Mouse (Mus musculus) intestine, postnatal 0 days (tissue): ENCODE measurements at regions not wholly inside any gene's neighbourhood (a gene's known extent, or its start where the extent isn't known, plus 50 kb on each side); places are given as distances from the start of the nearest gene placed in this dataset.

Experiments used
- ATAC-seq: fragments of 200-750 bp; cut with Nextera tagmentation; 2 replicates; pipeline ENCODE4 v1.8.0; 2017; ENCODE audit warnings: mild to moderate bottlenecking, moderate TSS enrichment, moderate library complexity
- H3K27ac ChIP-seq: fragments of 300-500 bp; sonication (generic); 2 replicates; pipeline ENCODE4 v1.5.1; 2014; ENCODE audit warnings: mild to moderate bottlenecking, low read depth, low read length, moderate library complexity
- H3K27me3 ChIP-seq: fragments of 300-500 bp; sonication (generic); replicated peaks from 2 replicates; pipeline ENCODE4 v1.6.1; 2014; ENCODE audit warnings: low read length, mixed read lengths; ENCODE audit not compliant: control insufficient read depth, insufficient read depth
- H3K36me3 ChIP-seq: fragments of 300-500 bp; sonication (generic); 2 replicates; pipeline ENCODE4 v1.6.1; 2014; ENCODE audit warnings: mild to moderate bottlenecking, moderate library complexity; ENCODE audit not compliant: control insufficient read depth, insufficient read depth
- H3K4me1 ChIP-seq: fragments of 300-500 bp; sonication (generic); replicated peaks from 2 replicates; pipeline ENCODE4 v1.6.1; 2014; ENCODE audit warnings: antibody characterized with exemption, low read length, mixed read lengths; ENCODE audit not compliant: control insufficient read depth, insufficient read depth
- H3K4me2 ChIP-seq: fragments of 300-500 bp; sonication (generic); replicated peaks from 2 replicates; pipeline ENCODE4 v1.6.1; 2014; ENCODE audit warnings: low read depth, mild to moderate bottlenecking, moderate library complexity
- H3K4me3 ChIP-seq: fragments of 300-500 bp; sonication (generic); 2 replicates; pipeline ENCODE4 v1.5.1; 2014; ENCODE audit warnings: low read depth, low read length
- H3K9ac ChIP-seq: fragments of 300-500 bp; sonication (generic); 2 replicates; pipeline ENCODE4 v1.6.1; 2014; ENCODE audit warnings: mild to moderate bottlenecking, low read depth, low read length
- H3K9me3 ChIP-seq: fragments of 300-500 bp; sonication (generic); 2 replicates; pipeline ENCODE4 v1.6.1; 2016; ENCODE audit warnings: mixed run types; ENCODE audit not compliant: control insufficient read depth
- CTCF ChIP-seq: sonication (generic); IDR thresholded peaks from 2 replicates; pipeline ENCODE4 v1.5.1; 2016; ENCODE audit warnings: low read depth, mild to moderate bottlenecking, control low read depth, antibody characterized with exemption, moderate library complexity
- WGBS: fragments of 180-500 bp; shearing (Covaris S2); extraction: QIAGEN DNeasy Blood & Tissue Kit; methylation state at CpG from one replicate; pipeline ENCODE4 v1.1.7; 2014; 5-methylcytosine and 5-hydroxymethylcytosine counted together

GRCm38 (mm10) chr17:80834176-80834517 lies 105.9 kb upstream of the Map4k3 start:
- no peak for TF ChIP-seq CTCF
- H3K27ac ChIP-seq: no peak overlapping the region
- H3K36me3 ChIP-seq: no peaks in the 10 kb centered on the region
- no peaks in the 10 kb centered on the region; the same call in 1 of the 2 replicates for H3K4me1 ChIP-seq
- 23% methylated on average over 5 of the region's 5 CpGs for WGBS
- no peaks in the 10 kb centered on the region for H3K27me3 ChIP-seq
- no peak overlapping the region for H3K9ac ChIP-seq
- peak overlapping the region; percentile 41 for H3K4me2 ChIP-seq
- H3K9me3 ChIP-seq: no peaks in the 10 kb centered on the region
- no peak overlapping the region for H3K4me3 ChIP-seq
- no peak for ATAC-seq

GRCm38 (mm10) chr17:80833355-80834175 lies 105.3 kb upstream of the Map4k3 start:
- H3K36me3 ChIP-seq: no peaks in the 10 kb centered on the region
- no peaks in the 10 kb centered on the region for H3K9me3 ChIP-seq
- H3K4me3 ChIP-seq: no peak overlapping the region
- H3K4me1 ChIP-seq: no peaks in the 10 kb centered on the region; the same call in 1 of the 2 replicates
- H3K27me3 ChIP-seq: no peaks in the 10 kb centered on the region
- H3K9ac ChIP-seq: no peak overlapping the region
- ATAC-seq: peak; percentile 78
- H3K27ac ChIP-seq: no peak overlapping the region
- 22% methylated on average over 10 of the region's 10 CpGs for WGBS
- peak; percentile 34; the same call in 1 of the 2 replicates for TF ChIP-seq CTCF
- H3K4me2 ChIP-seq: peak overlapping the region; percentile 41

GRCm38 (mm10) chr17:80831686-80832085 lies 103.4 kb upstream of the Map4k3 start:
- Histone ChIP-seq H3K9me3 (no peaks in the 10 kb centered on the region), H3K36me3 (no peaks in the 10 kb centered on the region), H3K27me3 (no peaks in the 10 kb centered on the region), H3K27ac (no peak overlapping the region), H3K4me1 (no peaks in the 10 kb centered on the region; the same call in 1 of the 2 replicates), H3K9ac (no peak overlapping the region), H3K4me3 (no peak overlapping the region), H3K4me2 (no peak overlapping the region)
- no peak for TF ChIP-seq CTCF
- 72% methylated on average over 4 of the region's 4 CpGs for WGBS
- no peak for ATAC-seq

- Histone ChIP-seq H3K27ac (no peak overlapping the region), H3K9ac (no peak overlapping the region), H3K27me3 (no peaks in the 10 kb centered on the region), H3K4me1 (peaks cover 9% of the 10 kb centered on the region; the same call in 1 of the 2 replicates), H3K36me3 (no peaks in the 10 kb centered on the region), H3K9me3 (no peaks in the 10 kb centered on the region), H3K4me2 (no peak overlapping the region), H3K4me3 (no peak overlapping the region)
- ATAC-seq: no peak
- WGBS: 27% methylated on average over 2 of the region's 2 CpGs
- TF ChIP-seq CTCF: no peak
Measured at GRCm38 (mm10) chr17:80827896-80828295, 99.6 kb upstream of the Map4k3 start.

GRCm38 (mm10) chr17:80827361-80827760 lies 99.1 kb upstream of the Map4k3 start:
- no peak for TF ChIP-seq CTCF
- WGBS: 72% methylated on average over 17 of the region's 17 CpGs
- Histone ChIP-seq H3K4me2 (no peak overlapping the region), H3K4me1 (peaks cover 9% of the 10 kb centered on the region; the same call in 1 of the 2 replicates), H3K9ac (no peak overlapping the region), H3K27me3 (no peaks in the 10 kb centered on the region), H3K27ac (no peak overlapping the region), H3K9me3 (no peaks in the 10 kb centered on the region), H3K36me3 (no peaks in the 10 kb centered on the region), H3K4me3 (no peak overlapping the region)
- ATAC-seq: no peak

GRCm38 (mm10) chr17:80825971-80826730 lies 97.9 kb upstream of the Map4k3 start:
- no peaks in the 10 kb centered on the region for H3K36me3 ChIP-seq
- H3K4me3 ChIP-seq: no peak overlapping the region
- no peak for TF ChIP-seq CTCF
- no peaks in the 10 kb centered on the region for H3K9me3 ChIP-seq
- peak overlapping the region; percentile 85 for H3K27ac ChIP-seq
- H3K27me3 ChIP-seq: no peaks in the 10 kb centered on the region
- H3K4me1 ChIP-seq: peaks cover 9% of the 10 kb centered on the region; the same call in 1 of the 2 replicates
- peak overlapping the region; percentile 46 for H3K4me2 ChIP-seq
- peak; percentile 69 for ATAC-seq
- H3K9ac ChIP-seq: 0 out of 2 replicates have a peak overlapping the region, but pooled peaks have one; percentile 23
- 17% methylated on average over 12 of the region's 12 CpGs for WGBS
